Mouse (Mus musculus) liver, adult 2 months (tissue): ENCODE data around the gene Dzip1.

ENCODE experiments used
- CTCF ChIP-seq: fragments of 200-500 bp; IDR thresholded peaks from 2 replicates; pipeline ENCODE4 v1.5.1; 2011; ENCODE audit warnings: low read depth, low read length, control low read depth
- POLR2A ChIP-seq: fragments of 200-500 bp; IDR thresholded peaks from 2 replicates; pipeline ENCODE4 v1.6.1; 2011; ENCODE audit warnings: low read length, control low read depth; ENCODE audit not compliant: insufficient read depth; ENCODE audit errors: extremely low read depth

GRCm38 (mm10) chr14:118862253-118862652 lies 63.0 kb downstream of the Dzip1 start:
- no peak for TF ChIP-seq POLR2A
- no peak for TF ChIP-seq CTCF
